Mouse (Mus musculus) ES-CJ7 (cell line): ENCODE results near the gene Ppt1.
"Not testable (repeated sequence)": the region's sequence is repeated elsewhere in the genome, so short reads cannot be mapped to it uniquely, and the experiment has no call there.

ENCODE experiments used
- DNase-seq: peaks from one replicate; pipeline ENCODE4 v3.0.0; 2011; ENCODE audit warnings: low read depth, low spot score

The Ppt1 gene

GRCm38 (mm10) chr4:122835530-122836402, at the start of gene Ppt1:
Ppt1 (plus strand) TSS chr4:122836242.
- DNase-seq = peak; percentile 82

- DNase-seq = no peak
Measured at GRCm38 (mm10) chr4:122789335-122790089, 46.5 kb upstream of the Ppt1 start.

DNA sequence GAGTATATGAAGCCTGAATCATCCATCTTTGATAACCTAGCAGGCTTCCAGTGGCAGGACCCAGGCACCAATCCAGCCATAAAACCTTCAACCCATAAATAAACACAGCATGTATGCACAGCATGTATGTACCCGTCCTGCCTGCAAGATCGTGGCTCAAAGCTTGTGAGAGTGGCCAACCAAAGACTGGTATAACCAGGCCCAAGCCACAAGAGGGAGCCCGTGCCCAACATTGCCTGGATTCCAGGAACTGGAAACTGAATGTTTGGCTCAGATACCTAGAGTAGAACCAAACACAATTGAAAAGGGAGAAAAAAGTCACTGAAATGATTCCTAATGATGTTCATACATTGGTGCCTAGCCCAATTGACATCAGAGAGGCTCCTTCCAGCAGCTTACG, 27.9 kb upstream of the Ppt1 start:
- peak; percentile 57 for DNase-seq

DNA sequence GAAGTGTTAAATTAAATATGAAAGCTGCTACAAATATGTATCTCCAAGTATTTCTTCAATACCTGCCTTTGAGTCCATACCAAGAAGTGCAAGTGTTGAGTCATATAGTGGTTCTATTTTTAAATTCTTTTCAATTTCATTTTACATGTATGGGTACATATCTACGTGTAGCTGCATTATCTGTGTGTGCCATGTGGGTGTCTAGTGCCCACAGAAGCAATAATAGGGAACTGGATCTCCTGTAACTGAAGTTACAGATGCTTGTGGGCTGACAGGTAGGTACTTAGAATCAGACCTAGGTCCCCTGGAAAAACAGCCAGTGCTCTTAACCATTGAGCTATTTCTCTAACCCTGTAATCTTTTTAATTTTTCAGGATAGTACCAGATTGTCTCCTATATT, 24.9 kb upstream of the Ppt1 start:
- no peak for DNase-seq

- no peak for DNase-seq
Measured at GRCm38 (mm10) chr4:122811824-122812223, 24.2 kb upstream of the Ppt1 start.

GRCm38 (mm10) chr4:122816202-122816601, 19.8 kb upstream of the Ppt1 start:
- no peak for DNase-seq

GRCm38 (mm10) chr4:122820941-122821340, 15.1 kb upstream of the Ppt1 start:
- not testable (repeated sequence) for DNase-seq

DNA sequence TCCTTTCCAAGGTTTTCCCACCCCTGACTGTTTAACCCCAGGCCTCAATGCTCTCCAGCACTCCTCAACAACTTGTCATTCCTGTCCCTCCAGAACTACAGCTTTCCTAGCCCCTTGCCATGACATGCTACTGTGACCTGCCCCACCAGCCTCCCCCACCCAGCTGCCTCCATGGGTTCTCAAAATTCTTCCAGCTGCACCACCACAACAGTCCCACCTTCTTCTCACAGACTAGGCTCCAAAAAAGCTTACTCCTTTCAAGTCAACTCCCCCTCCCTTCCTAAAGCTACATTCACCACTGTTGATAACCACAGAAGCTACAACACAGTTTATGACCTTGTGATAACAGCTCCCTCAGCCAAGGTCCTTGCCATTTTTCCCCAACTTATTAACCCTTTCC, 8.4 kb upstream of the Ppt1 start:
- no peak for DNase-seq

DNA sequence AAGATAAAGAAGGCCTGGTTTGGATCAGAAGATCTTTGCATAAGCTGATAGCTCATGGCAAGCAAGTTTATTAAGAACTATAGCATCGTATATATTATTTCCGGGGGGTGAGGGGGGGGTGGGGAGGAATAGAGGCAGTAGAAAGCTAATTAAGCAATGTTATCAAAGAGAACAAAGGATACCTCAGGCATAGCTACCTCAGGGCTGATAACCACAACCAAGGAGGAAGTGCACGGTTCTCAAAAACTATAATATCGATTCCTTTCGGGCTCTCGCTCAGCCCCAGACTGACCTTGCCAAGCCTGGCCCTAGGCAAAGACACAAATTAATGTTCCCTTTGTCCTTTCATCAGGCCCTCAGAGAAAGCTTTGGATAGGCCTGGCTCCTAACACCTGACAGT, 6.7 kb upstream of the Ppt1 start:
- no peak for DNase-seq

GRCm38 (mm10) chr4:122831888-122832287, 4.2 kb upstream of the Ppt1 start:
- DNase-seq = no peak

- DNase-seq = no peak
Measured at GRCm38 (mm10) chr4:122836403-122836775, 347 bp downstream of the Ppt1 start.

DNA sequence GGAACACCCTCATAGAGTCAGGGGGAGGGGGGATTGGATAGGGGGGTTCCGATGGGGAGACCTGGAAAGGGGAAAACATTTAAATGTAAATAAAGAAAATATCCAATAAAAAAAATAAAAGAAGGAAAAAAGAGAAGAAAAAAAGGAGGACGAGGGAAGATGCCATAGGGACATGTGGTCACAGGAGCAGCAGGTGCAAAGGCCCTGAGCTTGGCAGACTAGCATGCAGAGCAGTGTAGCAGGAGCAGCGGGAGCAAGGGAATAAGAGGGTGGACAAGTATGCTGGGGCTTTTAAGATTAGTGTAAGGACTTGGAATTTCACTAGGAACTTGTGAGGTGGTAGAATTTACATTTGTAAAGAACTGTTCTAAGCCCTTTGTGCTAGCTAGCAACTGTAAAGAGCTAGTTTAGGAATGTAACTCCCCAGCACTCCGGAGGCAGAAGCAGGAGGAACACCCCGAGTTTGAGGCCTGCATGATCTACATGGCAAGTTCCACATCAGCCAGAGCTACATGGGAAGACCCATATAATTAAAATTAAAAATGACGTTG, 1.2 kb downstream of the Ppt1 start:
- DNase-seq = peak; percentile 43

DNA sequence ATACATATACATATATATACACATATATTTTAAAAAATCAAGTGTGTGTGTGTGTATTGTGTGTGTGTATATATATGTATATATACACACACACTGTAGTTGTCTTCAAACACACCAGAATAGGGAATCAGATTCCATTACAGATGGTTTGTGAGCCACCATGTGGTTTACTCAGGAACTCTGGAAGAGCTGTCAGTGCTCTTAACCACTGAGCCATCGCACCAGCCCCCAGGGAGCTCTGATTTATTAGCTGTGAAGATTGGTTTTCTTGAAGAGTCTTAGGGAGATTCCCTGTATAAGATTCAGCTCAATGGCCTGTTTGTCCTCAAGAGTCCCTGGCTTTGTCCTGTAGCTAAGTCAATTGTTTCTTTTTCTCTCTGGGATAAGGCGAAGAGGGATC, 2.0 kb downstream of the Ppt1 start:
- no peak for DNase-seq

GRCm38 (mm10) chr4:122838416-122838815, 2.4 kb downstream of the Ppt1 start:
- DNase-seq = no peak

- no peak for DNase-seq
Measured at GRCm38 (mm10) chr4:122848150-122848621, 12.1 kb downstream of the Ppt1 start.

DNA sequence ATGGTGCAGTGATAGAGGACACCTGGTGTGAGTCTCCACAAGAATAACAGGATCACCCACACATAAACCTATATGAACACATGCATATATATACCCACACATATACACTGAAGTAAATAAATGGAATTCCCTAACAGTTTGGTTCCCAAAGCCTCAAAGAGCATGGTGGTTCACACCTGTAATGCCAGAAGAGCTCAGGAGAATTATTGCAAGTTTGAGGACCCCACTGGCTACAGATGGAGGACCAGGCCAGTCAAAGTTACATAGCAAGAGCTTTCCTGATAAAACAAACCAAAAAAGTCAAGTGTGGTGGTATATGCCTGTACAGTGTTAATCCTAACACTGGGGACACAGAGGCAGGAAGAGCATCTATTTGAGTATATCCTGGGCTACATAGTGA, 15.5 kb downstream of the Ppt1 start:
- no peak for DNase-seq

DNA sequence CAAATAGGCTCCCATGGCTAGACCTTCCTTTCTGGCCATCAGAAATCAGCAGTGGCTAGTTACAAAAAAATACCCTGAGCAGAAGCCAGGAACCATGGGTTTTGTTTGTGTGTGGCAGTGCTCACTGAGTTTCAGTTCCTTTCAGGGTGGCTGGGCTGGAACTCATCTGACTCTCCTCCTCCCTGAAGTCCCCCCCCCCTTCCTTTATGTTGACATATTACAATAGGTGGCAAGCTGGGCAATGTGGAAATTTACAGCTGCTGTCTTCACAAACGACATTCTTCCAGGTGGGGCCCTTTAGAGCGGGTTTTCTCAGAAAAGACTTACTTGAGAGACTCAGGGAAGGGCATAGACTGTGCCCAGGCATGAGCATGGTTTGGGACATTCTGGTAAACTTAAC, 17.6 kb downstream of the Ppt1 start:
- no peak for DNase-seq

GRCm38 (mm10) chr4:122854770-122855169, 18.7 kb downstream of the Ppt1 start:
- DNase-seq = no peak

- DNase-seq = peak; percentile 25
Measured at GRCm38 (mm10) chr4:122857909-122858308, 21.9 kb downstream of the Ppt1 start.

DNA sequence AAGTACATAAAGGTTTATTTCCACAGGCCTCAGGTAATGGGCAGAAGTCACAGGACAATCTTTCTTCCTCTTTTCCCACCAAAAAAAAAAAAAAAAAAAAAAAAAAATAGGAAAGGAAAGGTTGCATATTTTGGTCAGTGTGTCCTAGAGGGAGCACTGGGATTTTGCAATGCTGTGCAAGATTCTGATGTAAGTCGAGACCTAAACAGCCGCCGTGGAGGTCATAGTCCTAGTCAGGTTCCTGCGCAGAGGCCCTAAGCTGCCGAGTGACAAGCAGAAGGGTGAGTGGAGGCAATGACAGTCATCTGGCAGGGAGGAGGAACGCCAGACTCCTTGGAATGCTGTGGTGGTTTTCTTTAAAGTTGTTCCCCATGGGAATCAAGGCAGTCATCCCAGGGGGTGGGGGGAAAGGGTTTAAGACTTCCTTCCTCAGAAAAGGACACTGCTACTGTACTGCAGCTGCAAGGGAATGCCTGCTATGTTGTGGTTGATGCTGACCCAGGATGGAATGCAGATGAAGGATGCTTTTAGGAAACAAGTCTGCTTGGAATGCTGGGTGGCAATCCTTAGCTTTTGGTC, 23.1 kb downstream of the Ppt1 start:
- DNase-seq = no peak

- DNase-seq = no peak
Measured at GRCm38 (mm10) chr4:122861836-122862235, 25.8 kb downstream of the Ppt1 start.

- DNase-seq = no peak
Measured at GRCm38 (mm10) chr4:122868041-122868440, 32.0 kb downstream of the Ppt1 start.
